Mouse (Mus musculus) kidney, postnatal 0 days (tissue): ENCODE measurements around the gene Dcdc2b. TPM values are rescaled to one million over a fixed set of nuclear protein-coding genes. Genes with fewer than 3 reads are reported as not detected.

Source experiments
- ATAC-seq: fragments of 200-750 bp; cut with Nextera tagmentation; replicated peaks from 2 replicates; pipeline ENCODE4 v1.8.0; 2017; ENCODE audit warnings: low read depth, moderate number of reproducible peaks, moderate TSS enrichment, moderate library complexity; ENCODE audit not compliant: low FRiP score
- DNase-seq: peaks from one replicate; pipeline ENCODE4 v3.0.0-alpha.2; 2016; ENCODE audit warnings: low spot score
- H3K27ac ChIP-seq: fragments of 300-500 bp; sonication (generic); 2 replicates; pipeline ENCODE4 v1.5.1; 2014; ENCODE audit warnings: mild to moderate bottlenecking
- H3K27me3 ChIP-seq: fragments of 300-500 bp; sonication (generic); 2 replicates; pipeline ENCODE4 v1.6.1; 2014; ENCODE audit warnings: low read length, mixed read lengths; ENCODE audit not compliant: insufficient read depth
- H3K36me3 ChIP-seq: fragments of 300-500 bp; sonication (generic); 2 replicates; pipeline ENCODE4 v1.6.1; 2014; ENCODE audit warnings: low read length, mixed read lengths; ENCODE audit not compliant: insufficient read depth
- H3K4me1 ChIP-seq: fragments of 300-500 bp; sonication (generic); replicated peaks from 2 replicates; pipeline ENCODE4 v1.6.1; 2014; ENCODE audit warnings: antibody characterized with exemption, low read length, mixed read lengths; ENCODE audit not compliant: insufficient read depth
- H3K4me2 ChIP-seq: fragments of 300-500 bp; sonication (generic); 2 replicates; pipeline ENCODE4 v1.6.1; 2014; ENCODE audit warnings: mild to moderate bottlenecking, low read length, moderate library complexity, mixed read lengths
- H3K4me3 ChIP-seq: fragments of 300-500 bp; sonication (generic); replicated peaks from 2 replicates; pipeline ENCODE4 v1.5.1; 2014; ENCODE audit warnings: low read depth, low read length
- H3K9ac ChIP-seq: fragments of 300-500 bp; sonication (generic); 2 replicates; pipeline ENCODE4 v1.6.1; 2014; ENCODE audit warnings: low read depth, low read length
- H3K9me3 ChIP-seq: fragments of 300-500 bp; sonication (generic); replicated peaks from 2 replicates; pipeline ENCODE4 v1.6.1; 2016; ENCODE audit warnings: low read length, inconsistent platforms, mixed read lengths
- CTCF ChIP-seq: IDR thresholded peaks from 2 replicates; pipeline ENCODE4 v1.5.1; 2016; ENCODE audit warnings: antibody characterized with exemption, low read depth, mild to moderate bottlenecking, moderate library complexity
- WGBS: fragments of 180-500 bp; shearing (Covaris S2); extraction: QIAGEN DNeasy Blood & Tissue Kit; methylation state at CpG from one replicate; pipeline ENCODE4 v1.1.7; 2014; 5-methylcytosine and 5-hydroxymethylcytosine counted together
- polyA plus RNA-seq: library from polyadenylated mRNA; unstranded; fragments of >200 nt; fragmentation: Nextera tagmentation; extraction: Ambion mirVana; gene quantifications from 2 replicates; pipeline ENCODE4 v1.2.1, GENCODE M21; 2015

The Dcdc2b gene
- polyA plus RNA-seq, 1 experiment from 2014 or later: 1.9 TPM

GRCm38 (mm10) chr4:129641756-129642155, 27.7 kb upstream of the Dcdc2b start:
- 0 out of 2 replicates have a peak overlapping the region, but pooled peaks have one; percentile 27 for H3K9ac ChIP-seq
- WGBS: 21% methylated on average over 5 of the region's 5 CpGs
- DNase-seq (no peak), ATAC-seq (no peak)
- 0 out of 2 replicates have a peak overlapping the region, but pooled peaks have one; percentile 21 for H3K27ac ChIP-seq
- no peak for TF ChIP-seq CTCF
- H3K36me3 ChIP-seq: peaks cover 31% of the 10 kb centered on the region
- no peaks in the 10 kb centered on the region for H3K9me3 ChIP-seq
- H3K4me2 ChIP-seq: peak overlapping the region; percentile 80; the same call in 1 of the 2 replicates
- H3K4me3 ChIP-seq: peak overlapping the region; percentile 55; the same call in 1 of the 2 replicates
- no peaks in the 10 kb centered on the region for H3K27me3 ChIP-seq
- H3K4me1 ChIP-seq: peaks cover 15% of the 10 kb centered on the region; the same call in 1 of the 2 replicates

DNA sequence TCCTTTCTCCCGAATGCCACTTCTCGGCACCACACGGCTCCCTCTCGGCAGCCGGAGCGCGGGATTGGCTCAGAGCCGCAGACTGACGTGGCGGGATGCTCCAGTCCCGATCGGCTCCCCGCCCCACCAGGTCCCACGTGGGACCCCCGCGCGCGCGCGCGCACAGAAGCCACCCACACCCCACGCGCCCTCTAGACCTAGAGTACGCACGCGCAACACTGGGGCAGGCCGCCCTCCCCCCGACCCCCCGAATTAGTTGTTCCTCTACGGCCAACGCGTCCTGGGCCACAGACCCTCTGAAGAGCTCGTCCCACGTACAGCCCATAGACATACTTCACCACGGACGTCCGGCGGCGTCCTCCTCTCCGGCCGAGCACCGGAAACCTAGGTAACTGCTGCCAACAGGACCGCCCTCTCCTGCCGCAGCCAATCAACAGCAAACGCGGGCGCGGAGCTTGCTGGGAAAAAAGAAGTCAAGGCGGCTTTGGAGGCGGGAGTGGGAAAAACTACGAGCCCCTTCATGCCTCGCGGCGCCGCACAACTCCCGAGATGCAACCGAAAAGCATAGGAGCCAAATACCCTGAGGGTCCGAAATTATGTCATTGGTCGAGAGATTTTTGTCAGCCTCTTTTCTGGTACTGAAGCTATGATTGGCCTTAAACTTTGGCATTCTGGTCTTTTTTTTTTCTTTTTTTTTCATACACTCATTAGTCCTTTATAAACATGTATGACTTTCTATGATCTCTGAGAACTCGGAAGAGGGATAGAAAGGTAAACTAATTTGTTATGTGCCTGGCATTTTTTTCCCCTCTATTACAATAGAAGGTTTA, 26.8 kb upstream of the Dcdc2b start, which contains the start of gene Txlna:
TSS of gene Txlna (minus strand) at position 428 of the 830 bp plus-strand sequence.
- under 1% methylated on average over 60 of the region's 60 CpGs for WGBS
- peak; percentile 99 for DNase-seq
- Histone ChIP-seq H3K4me3 (peak within 1 kb of the TSS; percentile 55), H3K4me1 (peaks cover 15% of the 10 kb centered on the region; the same call in 1 of the 2 replicates), H3K9me3 (no peaks in the 10 kb centered on the region), H3K27ac (peak within 1 kb of the TSS; percentile 85), H3K36me3 (peaks cover 32% of the 10 kb centered on the region), H3K4me2 (peak within 1 kb of the TSS; percentile 80), H3K27me3 (no peaks in the 10 kb centered on the region), H3K9ac (peak within 1 kb of the TSS; percentile 72)
- TF ChIP-seq CTCF: no peak; the same call in 1 of the 2 replicates
- peak; percentile 94 for ATAC-seq

- Histone ChIP-seq H3K9me3 (no peaks in the 10 kb centered on the region), H3K4me2 (peak overlapping the region; percentile 80), H3K4me3 (peak overlapping the region; percentile 55), H3K36me3 (peaks cover 30% of the 10 kb centered on the region), H3K27ac (peak overlapping the region; percentile 85), H3K27me3 (no peaks in the 10 kb centered on the region), H3K9ac (peak overlapping the region; percentile 72), H3K4me1 (peaks cover 15% of the 10 kb centered on the region; the same call in 1 of the 2 replicates)
- 0% methylated on average over 17 of the region's 17 CpGs for WGBS
- DNase-seq (peak; percentile 41), ATAC-seq (no peak)
- TF ChIP-seq CTCF: no peak
Observed at GRCm38 (mm10) chr4:129640101-129640637, 26.1 kb upstream of the Dcdc2b start.

GRCm38 (mm10) chr4:129639221-129639620, 25.2 kb upstream of the Dcdc2b start:
- H3K36me3 ChIP-seq: peaks cover 37% of the 10 kb centered on the region
- WGBS: 81% methylated on average over 15 of the region's 15 CpGs
- no peak for TF ChIP-seq CTCF
- H3K4me1 ChIP-seq: peaks cover 15% of the 10 kb centered on the region; the same call in 1 of the 2 replicates
- H3K9me3 ChIP-seq: no peaks in the 10 kb centered on the region
- no peak overlapping the region for H3K4me3 ChIP-seq
- no peak overlapping the region for H3K27ac ChIP-seq
- ATAC-seq (no peak), DNase-seq (no peak)
- H3K27me3 ChIP-seq: no peaks in the 10 kb centered on the region
- peak overlapping the region; percentile 80 for H3K4me2 ChIP-seq
- no peak overlapping the region for H3K9ac ChIP-seq

DNA sequence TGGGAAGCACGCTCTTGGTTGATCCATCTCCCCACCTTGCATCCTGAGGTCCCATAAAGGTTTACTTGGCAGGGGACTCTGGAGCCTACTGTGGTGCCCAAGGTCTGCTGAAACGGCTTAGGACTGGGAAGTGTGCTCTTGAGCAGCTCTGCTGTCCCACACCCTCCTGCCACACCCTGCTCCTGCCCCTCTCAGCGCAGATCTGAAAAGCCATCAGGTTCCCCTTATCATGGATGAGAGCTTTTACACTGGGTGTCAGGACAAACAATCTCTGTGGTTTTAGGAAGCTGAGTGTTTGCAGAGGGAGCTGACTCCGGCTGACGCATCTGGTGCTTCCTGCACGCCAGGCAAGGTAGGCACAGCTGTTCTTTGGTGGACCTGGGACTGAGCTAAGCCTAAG, 19.8 kb upstream of the Dcdc2b start:
- ATAC-seq: no peak
- WGBS: 93% methylated on average over 6 of the region's 6 CpGs

DNA sequence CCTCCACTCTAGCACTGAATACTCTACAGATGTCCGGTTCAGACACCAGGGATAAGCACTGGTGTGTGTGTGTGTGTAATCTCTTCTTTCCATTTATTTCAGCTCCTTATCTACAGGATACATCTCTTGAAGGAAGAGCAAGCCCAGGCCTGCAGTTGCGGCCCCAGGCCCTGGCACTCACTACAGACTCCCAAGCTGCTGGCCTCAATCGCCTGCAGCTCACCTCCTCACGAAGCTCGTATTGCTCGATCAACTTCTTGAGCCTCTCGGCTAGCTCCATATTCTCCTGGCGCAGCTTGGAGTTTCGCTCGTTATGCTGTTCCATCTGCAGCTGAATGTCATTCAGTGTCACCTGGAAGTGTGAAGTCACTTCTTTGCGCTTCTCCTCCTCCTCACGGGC, 17.8 kb upstream of the Dcdc2b start:
- no peak for TF ChIP-seq CTCF
- peaks cover 80% of the 10 kb centered on the region for H3K36me3 ChIP-seq
- no peaks in the 10 kb centered on the region for H3K9me3 ChIP-seq
- H3K27ac ChIP-seq: no peak overlapping the region
- no peak for DNase-seq
- 89% methylated on average over 12 of the region's 12 CpGs for WGBS
- H3K4me2 ChIP-seq: no peak overlapping the region
- no peak overlapping the region for H3K4me3 ChIP-seq
- no peak for ATAC-seq
- H3K9ac ChIP-seq: no peak overlapping the region
- H3K27me3 ChIP-seq: no peaks in the 10 kb centered on the region
- no peaks in the 10 kb centered on the region for H3K4me1 ChIP-seq

More for the DNA sequence above, 19.8 kb upstream of the Dcdc2b start:
- H3K9me3 ChIP-seq: no peaks in the 10 kb centered on the region
- no peak for DNase-seq
- no peaks in the 10 kb centered on the region for H3K27me3 ChIP-seq
- peaks cover 74% of the 10 kb centered on the region for H3K36me3 ChIP-seq
- 0 out of 2 replicates have a peak, but pooled peaks cover 2% of the 10 kb centered on the region for H3K4me1 ChIP-seq
- H3K9ac ChIP-seq: no peak overlapping the region
- H3K27ac ChIP-seq: no peak overlapping the region
- H3K4me2 ChIP-seq: no peak overlapping the region
- TF ChIP-seq CTCF: no peak
- no peak overlapping the region for H3K4me3 ChIP-seq
